Mouse (Mus musculus): ENCODE measurements around the gene Olfr1192-ps1. TPM values are rescaled to one million over a fixed set of nuclear protein-coding genes. Genes with fewer than 3 reads are reported as not detected.
"Not testable (repeated sequence)": the region's sequence is repeated elsewhere in the genome, so short reads cannot be mapped to it uniquely, and the experiment has no call there.

The Olfr1192-ps1 gene
- polyA plus RNA-seq (2012; rRNA removed): not detected in 2 replicates

DNA sequence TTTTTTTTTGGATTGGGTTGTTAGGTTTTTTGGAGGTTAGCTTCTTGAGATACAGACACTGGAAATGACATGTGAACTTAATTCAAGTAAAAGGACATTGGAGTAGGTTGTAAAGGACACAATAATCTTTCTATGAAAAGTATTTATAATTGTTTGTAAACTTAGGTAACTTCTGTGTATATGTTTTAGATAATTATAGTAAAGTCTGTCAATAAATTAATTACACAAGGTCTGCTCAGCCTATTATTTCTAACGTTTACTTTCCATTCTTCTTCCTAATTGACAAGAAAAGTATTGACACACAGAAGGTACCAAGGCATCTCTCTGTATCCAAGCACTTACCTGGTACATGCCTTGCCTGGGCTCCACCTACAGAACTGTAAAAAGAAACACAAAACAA, at the start of gene Olfr1192-ps1:
Olfr1192-ps1 (plus strand) TSS at position 301 of the 400 bp plus-strand sequence.
- Histone ChIP-seq H3K4me1 (ENCODE audit: control insufficient read depth, insufficient read depth, low read length) (no peaks in the 10 kb centered on the region), H3K4me3 (ENCODE audit: insufficient read depth, low read length) (no peak within 1 kb of the TSS), H3K27ac (ENCODE audit: insufficient read depth, low read length) (no peak within 1 kb of the TSS)
- TF ChIP-seq POLR2A (IDR thresholded peaks at IDR 0.05; ENCODE audit: extremely low read depth, insufficient read depth, low read length) (no peak), CTCF (IDR thresholded peaks at IDR 0.05; ENCODE audit: extremely low read depth, insufficient read depth, low read length) (no peak)

DNA sequence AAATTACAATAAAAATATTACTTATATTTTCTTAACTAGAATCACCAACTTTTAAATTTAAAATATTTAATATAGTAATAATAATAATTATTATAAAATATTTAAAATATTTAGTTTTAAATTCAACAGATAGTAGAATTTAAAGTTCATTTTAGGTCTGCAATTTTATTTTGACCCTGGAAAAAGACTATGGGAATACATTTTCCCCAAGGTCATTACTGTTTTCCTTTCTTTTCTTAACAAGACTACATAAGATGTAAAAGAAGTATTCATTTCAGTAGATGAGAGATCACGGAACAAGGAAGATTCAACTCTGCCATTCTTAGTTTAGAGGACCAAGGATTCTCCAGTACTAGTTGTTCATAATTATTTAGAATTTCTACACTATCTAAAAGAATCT, 8.1 kb upstream of the Olfr1192-ps1 start, which contains the start of gene Olfr1191-ps1:
Olfr1191-ps1 (plus strand) TSS at position 301 of the 400 bp plus-strand sequence.
- not testable (repeated sequence) for H3K4me1 ChIP-seq (ENCODE audit: control insufficient read depth, insufficient read depth, low read length); H3K27ac ChIP-seq (ENCODE audit: insufficient read depth, low read length); H3K4me3 ChIP-seq (ENCODE audit: insufficient read depth, low read length)

GRCm38 (mm10) chr2:88675328-88675727, 27.0 kb downstream of the Olfr1192-ps1 start, which contains the start of gene Olfr1193:
Gene Olfr1193, plus strand, starts transcription at chr2:88675628.
- not testable (repeated sequence) for H3K4me1 ChIP-seq (ENCODE audit: control insufficient read depth, insufficient read depth, low read length); H3K27ac ChIP-seq (ENCODE audit: insufficient read depth, low read length); H3K4me3 ChIP-seq (ENCODE audit: insufficient read depth, low read length)

- Histone ChIP-seq H3K27ac (ENCODE audit: insufficient read depth, low read length) (no peak within 1 kb of the TSS), H3K4me1 (ENCODE audit: control insufficient read depth, insufficient read depth, low read length) (no peaks in the 10 kb centered on the region), H3K4me3 (ENCODE audit: insufficient read depth, low read length) (no peak within 1 kb of the TSS)
- no peak for TF ChIP-seq POLR2A (IDR thresholded peaks at IDR 0.05; ENCODE audit: extremely low read depth, insufficient read depth, low read length)
- TF ChIP-seq CTCF (IDR thresholded peaks at IDR 0.05; ENCODE audit: extremely low read depth, insufficient read depth, low read length): no peak
Measured at GRCm38 (mm10) chr2:88689087-88689486, 40.8 kb downstream of the Olfr1192-ps1 start, which contains the start of gene Olfr1195. Gene Olfr1195, minus strand, starts transcription at chr2:88689187.

GRCm38 (mm10) chr2:88704497-88704896, 56.2 kb downstream of the Olfr1192-ps1 start, which contains the start of gene Olfr1196:
Gene Olfr1196, minus strand, starts transcription at chr2:88704597.
- H3K4me3 ChIP-seq (ENCODE audit: insufficient read depth, low read length): no peak within 1 kb of the TSS
- H3K27ac ChIP-seq (ENCODE audit: insufficient read depth, low read length): no peak within 1 kb of the TSS
- TF ChIP-seq CTCF (IDR thresholded peaks at IDR 0.05; ENCODE audit: extremely low read depth, insufficient read depth, low read length) (no peak), POLR2A (IDR thresholded peaks at IDR 0.05; ENCODE audit: extremely low read depth, insufficient read depth, low read length) (no peak)
- H3K4me1 ChIP-seq (ENCODE audit: control insufficient read depth, insufficient read depth, low read length): no peaks in the 10 kb centered on the region

Other genes starting within 250 kb of the Olfr1192-ps1 start
- gene Olfr1179, start 242.1 kb upstream of the Olfr1192-ps1 start, polyA plus RNA-seq (2012; rRNA removed): not detected in 2 replicates
- gene Olfr1180, start 229.4 kb upstream of the Olfr1192-ps1 start, polyA plus RNA-seq (2012; rRNA removed): not detected in 2 replicates
- not detected in 2 replicates for gene Olfr1181, start 222.3 kb upstream of the Olfr1192-ps1 start, polyA plus RNA-seq (2012; rRNA removed)
- gene Gm13757, start 199.4 kb upstream of the Olfr1192-ps1 start, polyA plus RNA-seq (2012; rRNA removed): not detected in 2 replicates
- not detected in 2 replicates for gene Olfr1183, start 193.6 kb upstream of the Olfr1192-ps1 start, polyA plus RNA-seq (2012; rRNA removed)
- gene Olfr1184, start 164.9 kb upstream of the Olfr1192-ps1 start, polyA plus RNA-seq (2012; rRNA removed): not detected in 2 replicates
- not detected in 2 replicates for gene Olfr1185-ps1, start 155.2 kb upstream of the Olfr1192-ps1 start, polyA plus RNA-seq (2012; rRNA removed)
- gene Olfr1186, start 130.0 kb upstream of the Olfr1192-ps1 start, polyA plus RNA-seq (2012; rRNA removed): not detected in 2 replicates
- not detected in 2 replicates for gene Olfr1188, start 91.6 kb upstream of the Olfr1192-ps1 start, polyA plus RNA-seq (2012; rRNA removed)
- not detected in 2 replicates for gene Olfr1189, start 62.1 kb upstream of the Olfr1192-ps1 start, polyA plus RNA-seq (2012; rRNA removed)
- not detected in 2 replicates for gene Olfr1191-ps1, start 8.0 kb upstream of the Olfr1192-ps1 start, polyA plus RNA-seq (2012; rRNA removed)
- gene Olfr1193, start 27.1 kb downstream of the Olfr1192-ps1 start, polyA plus RNA-seq (2012; rRNA removed): not detected in 2 replicates
- gene Olfr1195, start 40.7 kb downstream of the Olfr1192-ps1 start, polyA plus RNA-seq (2012; rRNA removed): not detected in 2 replicates
- gene Olfr1196, start 56.1 kb downstream of the Olfr1192-ps1 start, polyA plus RNA-seq (2012; rRNA removed): not detected in 2 replicates
- not detected in 2 replicates for gene Olfr1197, start 83.9 kb downstream of the Olfr1192-ps1 start, polyA plus RNA-seq (2012; rRNA removed)
- gene Olfr1198, start 102.9 kb downstream of the Olfr1192-ps1 start, polyA plus RNA-seq (2012; rRNA removed): not detected in 2 replicates
- not detected in 2 replicates for gene Olfr1199, start 112.0 kb downstream of the Olfr1192-ps1 start, polyA plus RNA-seq (2012; rRNA removed)
- gene Olfr1200, start 122.0 kb downstream of the Olfr1192-ps1 start, polyA plus RNA-seq (2012; rRNA removed): not detected in 2 replicates
- not detected in 2 replicates for gene Olfr1201, start 144.5 kb downstream of the Olfr1192-ps1 start, polyA plus RNA-seq (2012; rRNA removed)
- not detected in 2 replicates for gene Olfr1202, start 166.0 kb downstream of the Olfr1192-ps1 start, polyA plus RNA-seq (2012; rRNA removed)
- gene Olfr1205, start 181.2 kb downstream of the Olfr1192-ps1 start, polyA plus RNA-seq (2012; rRNA removed): not detected in 2 replicates
- not detected in 2 replicates for gene Olfr1204, start 200.8 kb downstream of the Olfr1192-ps1 start, polyA plus RNA-seq (2012; rRNA removed)
- gene Olfr1206, start 214.7 kb downstream of the Olfr1192-ps1 start, polyA plus RNA-seq (2012; rRNA removed): not detected in 2 replicates

Data from cortical plate, adult 2 months (tissue).